Mouse (Mus musculus) small intestine, adult 2 months (tissue): ENCODE results near the gene Snx13.

Experiments
- CTCF ChIP-seq: fragments of 200-500 bp; IDR thresholded peaks from 2 replicates; pipeline ENCODE4 v1.5.1; 2012; ENCODE audit warnings: low read depth, mild to moderate bottlenecking, control low read depth, inconsistent platforms, low read length, moderate library complexity, mixed read lengths; ENCODE audit not compliant: insufficient replicate concordance, insufficient read length; ENCODE audit errors: extremely low read depth
- POLR2A ChIP-seq: fragments of 200-500 bp; IDR thresholded peaks from 2 replicates; pipeline ENCODE4 v1.6.1; 2012; ENCODE audit warnings: low read depth, mild to moderate bottlenecking, control low read depth, inconsistent platforms, low read length, moderate library complexity

GRCm38 (mm10) chr12:35013950-35014349 is 33.0 kb upstream of the Snx13 start:
- TF ChIP-seq CTCF (no peak), POLR2A (no peak)
